Mouse (Mus musculus) liver, embryonic 16.5 days (tissue): ENCODE measurements around the gene Phldb3. TPM values are rescaled to one million over a fixed set of nuclear protein-coding genes. Genes with fewer than 3 reads are reported as not detected.

Experiments
- ATAC-seq: fragments of 200-750 bp; cut with Nextera tagmentation; 2 replicates; pipeline ENCODE4 v1.8.0; 2017; ENCODE audit warnings: low read depth, mild to moderate bottlenecking, moderate number of reproducible peaks, moderate library complexity
- H3K27ac ChIP-seq: fragments of 300-500 bp; sonication (generic); 2 replicates; pipeline ENCODE4 v1.5.1; 2014; ENCODE audit warnings: mild to moderate bottlenecking, low read length
- H3K27me3 ChIP-seq: fragments of 300-500 bp; sonication (generic); 2 replicates; pipeline ENCODE4 v1.6.1; 2014; ENCODE audit warnings: low read depth, low read length, mixed read lengths; ENCODE audit not compliant: control insufficient read depth, insufficient read depth
- H3K36me3 ChIP-seq: fragments of 300-500 bp; sonication (generic); 2 replicates; pipeline ENCODE4 v1.6.1; 2014; ENCODE audit warnings: mild to moderate bottlenecking; ENCODE audit not compliant: control insufficient read depth, insufficient read depth
- H3K4me1 ChIP-seq: fragments of 300-500 bp; sonication (generic); 2 replicates; pipeline ENCODE4 v1.6.1; 2014; ENCODE audit warnings: low read depth, low read length, mixed read lengths; ENCODE audit not compliant: control insufficient read depth
- H3K4me2 ChIP-seq: fragments of 300-500 bp; sonication (generic); 2 replicates; pipeline ENCODE4 v1.6.1; 2014; ENCODE audit warnings: low read depth, low read length, mixed read lengths
- H3K4me3 ChIP-seq: fragments of 300-500 bp; sonication (generic); 2 replicates; pipeline ENCODE4 v1.5.1; 2014; ENCODE audit warnings: low read depth, mild to moderate bottlenecking, low read length
- H3K9ac ChIP-seq: fragments of 300-500 bp; sonication (generic); 2 replicates; pipeline ENCODE4 v1.6.1; 2014; ENCODE audit warnings: low read depth, low read length
- H3K9me3 ChIP-seq: fragments of 300-500 bp; sonication (generic); replicated peaks from 2 replicates; pipeline ENCODE4 v1.6.1; 2016; ENCODE audit warnings: low read length; ENCODE audit not compliant: control insufficient read depth
- WGBS: fragments of 180-500 bp; shearing (Covaris S2); extraction: QIAGEN DNeasy Blood & Tissue Kit; methylation state at CpG from one replicate; pipeline ENCODE4 v1.1.7; 2014; ENCODE audit not compliant: insufficient replicate concordance; 5-methylcytosine and 5-hydroxymethylcytosine counted together
- polyA plus RNA-seq: library from polyadenylated mRNA; unstranded; fragments of >200 nt; fragmentation: Nextera tagmentation; extraction: Ambion mirVana; gene quantifications from 2 replicates; pipeline ENCODE4 v1.2.1, GENCODE M21; 2015

Gene Phldb3
- polyA plus RNA-seq, 1 experiment from 2014 or later = 0.18 TPM

- no peak for ATAC-seq
- Histone ChIP-seq H3K36me3 (peaks cover 19% of the 10 kb centered on the region), H3K9ac (no peak overlapping the region), H3K9me3 (no peaks in the 10 kb centered on the region), H3K4me1 (peaks cover 3% of the 10 kb centered on the region; the same call in 1 of the 2 replicates), H3K27ac (no peak overlapping the region), H3K4me2 (no peak overlapping the region), H3K27me3 (no peaks in the 10 kb centered on the region), H3K4me3 (no peak overlapping the region)
- WGBS = 61% methylated on average over 4 of the region's 4 CpGs
Observed at GRCm38 (mm10) chr7:24571071-24571470, 39.5 kb upstream of the Phldb3 start.

DNA sequence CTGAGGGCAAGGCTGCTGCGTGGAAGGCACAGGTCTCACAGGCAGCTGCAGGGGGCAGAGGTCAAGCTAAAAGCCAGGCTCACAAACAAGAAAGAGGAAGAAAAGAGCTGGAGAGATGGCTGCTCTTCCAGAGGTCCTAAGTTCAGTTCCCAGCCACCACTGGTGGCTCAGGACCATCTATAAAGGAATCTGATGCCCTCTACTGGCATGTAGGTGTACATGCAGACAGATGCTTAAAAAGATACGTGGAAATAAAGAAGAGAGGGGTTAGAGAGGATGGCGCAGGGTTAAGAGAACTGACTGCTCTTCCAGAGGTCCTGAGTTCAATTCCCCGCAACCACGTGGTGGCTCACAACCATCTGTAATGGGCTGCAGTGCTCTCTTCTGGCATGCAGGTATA lies 38.1 kb upstream of the Phldb3 start:
- Histone ChIP-seq H3K4me2 (no peak overlapping the region), H3K36me3 (peaks cover 6% of the 10 kb centered on the region), H3K4me3 (no peak overlapping the region), H3K9ac (no peak overlapping the region), H3K9me3 (no peaks in the 10 kb centered on the region), H3K27ac (no peak overlapping the region), H3K4me1 (peaks cover 3% of the 10 kb centered on the region; the same call in 1 of the 2 replicates), H3K27me3 (no peaks in the 10 kb centered on the region)
- ATAC-seq = no peak
- 54% methylated on average over 5 of the region's 5 CpGs for WGBS

GRCm38 (mm10) chr7:24574224-24574796 lies 36.3 kb upstream of the Phldb3 start:
- Histone ChIP-seq H3K4me3 (no peak overlapping the region), H3K9me3 (no peaks in the 10 kb centered on the region), H3K9ac (no peak overlapping the region), H3K27ac (peak overlapping the region; percentile 7; the same call in 1 of the 2 replicates), H3K27me3 (no peaks in the 10 kb centered on the region), H3K4me1 (peaks cover 3% of the 10 kb centered on the region; the same call in 1 of the 2 replicates), H3K36me3 (no peaks in the 10 kb centered on the region), H3K4me2 (no peak overlapping the region)
- WGBS = 52% methylated on average over 12 of the region's 12 CpGs
- ATAC-seq = peak; percentile 83

- no peak overlapping the region for H3K9ac ChIP-seq
- H3K4me1 ChIP-seq = peaks cover 3% of the 10 kb centered on the region; the same call in 1 of the 2 replicates
- H3K4me3 ChIP-seq = no peak overlapping the region
- H3K27ac ChIP-seq = no peak overlapping the region
- H3K36me3 ChIP-seq = no peaks in the 10 kb centered on the region
- no peak overlapping the region for H3K4me2 ChIP-seq
- no peaks in the 10 kb centered on the region for H3K27me3 ChIP-seq
- no peak for ATAC-seq
- no peaks in the 10 kb centered on the region for H3K9me3 ChIP-seq
- 81% methylated on average over 10 of the region's 10 CpGs for WGBS
Observed at GRCm38 (mm10) chr7:24577811-24578210, 32.8 kb upstream of the Phldb3 start.

GRCm38 (mm10) chr7:24584876-24585275 lies 25.7 kb upstream of the Phldb3 start:
- Histone ChIP-seq H3K9me3 (no peaks in the 10 kb centered on the region; the same call in 1 of the 2 replicates), H3K9ac (no peak overlapping the region), H3K36me3 (no peaks in the 10 kb centered on the region), H3K27ac (no peak overlapping the region), H3K4me3 (no peak overlapping the region), H3K4me1 (peaks cover 7% of the 10 kb centered on the region), H3K4me2 (no peak overlapping the region), H3K27me3 (peaks cover 20% of the 10 kb centered on the region)
- 79% methylated on average over 6 of the region's 6 CpGs for WGBS
- ATAC-seq = no peak

DNA sequence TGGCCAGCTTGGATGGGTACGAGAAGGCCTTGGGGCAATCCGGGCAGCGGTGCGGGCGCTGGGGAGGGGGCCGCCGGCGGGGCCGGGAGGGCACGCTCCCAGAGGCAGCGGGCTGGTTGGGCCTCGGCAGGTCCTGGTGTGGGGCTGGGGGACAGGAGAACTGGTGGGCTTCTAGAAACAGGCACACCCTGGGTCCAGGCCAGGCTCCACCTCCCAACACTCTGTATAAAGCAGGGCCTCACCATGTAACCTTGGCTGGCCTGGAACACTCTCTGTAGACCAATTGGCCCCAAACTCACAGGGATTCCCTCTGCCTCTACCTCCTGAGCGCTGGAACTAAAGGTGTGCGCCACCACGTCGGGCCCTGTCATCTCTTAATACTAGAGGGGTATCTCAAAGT lies 24.6 kb upstream of the Phldb3 start:
- H3K27ac ChIP-seq = no peak overlapping the region
- peaks cover 7% of the 10 kb centered on the region for H3K4me1 ChIP-seq
- ATAC-seq = no peak
- 56% methylated on average over 11 of the region's 16 CpGs for WGBS
- H3K4me3 ChIP-seq = no peak overlapping the region
- no peak overlapping the region for H3K4me2 ChIP-seq
- H3K27me3 ChIP-seq = peaks cover 20% of the 10 kb centered on the region
- no peak overlapping the region for H3K9ac ChIP-seq
- no peaks in the 10 kb centered on the region for H3K36me3 ChIP-seq
- no peaks in the 10 kb centered on the region; the same call in 1 of the 2 replicates for H3K9me3 ChIP-seq

GRCm38 (mm10) chr7:24586828-24587227 lies 23.7 kb upstream of the Phldb3 start:
- H3K4me3 ChIP-seq = peak overlapping the region; percentile 47; the same call in 1 of the 2 replicates
- 11% methylated on average over 8 of the region's 8 CpGs for WGBS
- no peak overlapping the region for H3K9ac ChIP-seq
- H3K9me3 ChIP-seq = no peaks in the 10 kb centered on the region; the same call in 1 of the 2 replicates
- no peaks in the 10 kb centered on the region for H3K36me3 ChIP-seq
- no peak overlapping the region for H3K27ac ChIP-seq
- H3K4me2 ChIP-seq = peak overlapping the region; percentile 60
- peaks cover 13% of the 10 kb centered on the region for H3K4me1 ChIP-seq
- ATAC-seq = peak; percentile 60
- peaks cover 20% of the 10 kb centered on the region for H3K27me3 ChIP-seq

DNA sequence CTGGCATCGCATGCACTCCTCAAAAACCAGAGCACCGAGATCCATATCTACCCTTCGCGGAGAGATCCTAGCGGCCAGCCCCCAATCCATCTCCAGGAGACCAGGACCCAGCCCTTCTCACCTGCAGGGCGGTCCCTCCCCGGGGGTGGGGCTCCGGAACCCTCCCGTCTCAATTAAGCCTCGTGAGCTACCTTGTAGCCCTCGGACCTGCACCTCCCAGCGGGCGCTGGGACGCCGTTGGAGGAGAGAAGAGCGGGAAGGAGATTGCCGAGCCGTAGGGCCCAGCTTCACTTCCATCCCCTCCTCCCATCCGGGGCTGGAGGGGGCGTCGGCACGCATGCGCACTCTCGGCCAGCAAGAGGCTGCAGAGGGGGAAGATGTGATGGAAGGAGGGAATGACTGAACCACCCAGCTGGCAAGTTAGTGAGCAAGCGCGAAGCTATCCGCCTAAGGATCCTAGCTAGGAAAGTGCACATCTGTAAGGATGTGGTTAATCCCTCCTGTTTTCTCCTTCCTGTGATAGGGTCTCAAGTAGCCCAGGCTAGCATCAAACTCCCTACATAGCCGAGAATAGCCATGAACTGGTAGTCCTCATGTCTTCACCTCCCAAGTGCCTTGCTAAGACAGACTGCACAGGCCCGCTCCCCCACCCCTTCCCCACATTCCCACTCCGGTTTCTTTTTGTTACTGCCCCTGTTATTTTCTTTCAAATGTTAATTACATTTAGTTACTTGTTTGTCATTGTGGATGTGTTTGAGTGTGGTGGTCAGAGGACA lies 23.0 kb upstream of the Phldb3 start, which contains the start of the genes Ethe1 and Zfp575:
Gene Ethe1 (plus strand): TSS at position 214 of the 776 bp plus-strand sequence.
Gene Zfp575 (minus strand): TSS at position 312 of the 776 bp plus-strand sequence.
- peak within 1 kb of the TSS; percentile 32 for H3K9ac ChIP-seq

GRCm38 (mm10) chr7:24588336-24588735 lies 22.2 kb upstream of the Phldb3 start:
- H3K4me1 ChIP-seq = peaks cover 28% of the 10 kb centered on the region
- no peak for ATAC-seq
- WGBS = 66% methylated on average over 13 of the region's 13 CpGs

More for the DNA sequence above, 23.0 kb upstream of the Phldb3 start, which contains the start of the genes Ethe1 and Zfp575:
- no peaks in the 10 kb centered on the region; the same call in 1 of the 2 replicates for H3K9me3 ChIP-seq
- 11% methylated on average over 30 of the region's 30 CpGs for WGBS
- no peak for ATAC-seq
- H3K27me3 ChIP-seq = peaks cover 20% of the 10 kb centered on the region
- peak within 1 kb of the TSS; percentile 60 for H3K4me2 ChIP-seq
- peak within 1 kb of the TSS; percentile 47 for H3K4me3 ChIP-seq
- H3K36me3 ChIP-seq = no peaks in the 10 kb centered on the region
- no peak within 1 kb of the TSS for H3K27ac ChIP-seq
- H3K4me1 ChIP-seq = peaks cover 19% of the 10 kb centered on the region

More at GRCm38 (mm10) chr7:24588336-24588735, 22.2 kb upstream of the Phldb3 start:
- Histone ChIP-seq H3K9me3 (no peaks in the 10 kb centered on the region; the same call in 1 of the 2 replicates), H3K9ac (no peak overlapping the region), H3K27ac (no peak overlapping the region), H3K36me3 (no peaks in the 10 kb centered on the region), H3K4me3 (no peak overlapping the region), H3K4me2 (no peak overlapping the region), H3K27me3 (peaks cover 20% of the 10 kb centered on the region)
